Mouse (Mus musculus) liver, postnatal 0 days (tissue): ENCODE results near the gene Wdr19. TPM values are rescaled to one million over a fixed set of nuclear protein-coding genes. Genes with fewer than 3 reads are reported as not detected.
A peak's percentile ranks its signal among the peaks of the same experiment; 100 is the strongest.

Source experiments
- ATAC-seq: fragments of 200-750 bp; cut with Nextera tagmentation; 2 replicates; pipeline ENCODE4 v1.8.0; 2017; ENCODE audit warnings: mild to moderate bottlenecking, moderate library complexity
- DNase-seq: peaks from one replicate; pipeline ENCODE4 v3.0.0-alpha.2; 2016
- H3K27ac ChIP-seq: fragments of 300-500 bp; sonication (generic); 2 replicates; pipeline ENCODE4 v1.5.1; 2014; ENCODE audit warnings: antibody characterized with exemption, moderate library complexity, mild to moderate bottlenecking, low read depth
- H3K27me3 ChIP-seq: fragments of 300-500 bp; sonication (generic); 2 replicates; pipeline ENCODE4 v1.6.1; 2014; ENCODE audit warnings: low read length, control low read depth, mixed read lengths; ENCODE audit not compliant: insufficient read depth
- H3K36me3 ChIP-seq: fragments of 300-500 bp; sonication (generic); replicated peaks from 2 replicates; pipeline ENCODE4 v1.6.1; 2014; ENCODE audit warnings: mild to moderate bottlenecking, control low read depth, low read length, moderate library complexity, mixed read lengths; ENCODE audit not compliant: insufficient read depth
- H3K4me1 ChIP-seq: fragments of 300-500 bp; sonication (generic); 2 replicates; pipeline ENCODE4 v1.6.1; 2014; ENCODE audit warnings: antibody characterized with exemption, mild to moderate bottlenecking, control low read depth; ENCODE audit not compliant: insufficient read depth
- H3K4me2 ChIP-seq: fragments of 300-500 bp; sonication (generic); 2 replicates; pipeline ENCODE4 v1.6.1; 2014; ENCODE audit warnings: low read depth, mild to moderate bottlenecking, low read length, moderate library complexity, mixed read lengths
- H3K4me3 ChIP-seq: fragments of 300-500 bp; sonication (generic); 2 replicates; pipeline ENCODE4 v1.5.1; 2014; ENCODE audit warnings: low read depth, low read length
- H3K9ac ChIP-seq: fragments of 300-500 bp; sonication (generic); replicated peaks from 2 replicates; pipeline ENCODE4 v1.6.1; 2014; ENCODE audit warnings: mild to moderate bottlenecking, moderate library complexity
- H3K9me3 ChIP-seq: fragments of 300-500 bp; sonication (generic); 2 replicates; pipeline ENCODE4 v1.6.1; 2016; ENCODE audit warnings: mild to moderate bottlenecking, control low read depth, low read length, mixed read lengths
- CTCF ChIP-seq: sonication (generic); IDR thresholded peaks from 2 replicates; pipeline ENCODE4 v1.5.1; 2016; ENCODE audit warnings: antibody characterized with exemption, low read depth
- EP300 ChIP-seq: IDR thresholded peaks from 2 replicates; pipeline ENCODE4 v1.6.1; 2016; ENCODE audit warnings: antibody characterized with exemption, low read depth, mild to moderate bottlenecking
- WGBS: fragments of 180-500 bp; shearing (Covaris S2); extraction: QIAGEN DNeasy Blood & Tissue Kit; methylation state at CpG from one replicate; pipeline ENCODE4 v1.1.7; 2014; ENCODE audit not compliant: insufficient replicate concordance; 5-methylcytosine and 5-hydroxymethylcytosine counted together
- polyA plus RNA-seq: library from polyadenylated mRNA; unstranded; fragments of >200 nt; fragmentation: Nextera tagmentation; extraction: Ambion mirVana; gene quantifications from 2 replicates; pipeline ENCODE4 v1.2.1, GENCODE M21; 2015

The Wdr19 gene
- polyA plus RNA-seq, 1 experiment from 2014 or later, result 1.1 TPM

DNA sequence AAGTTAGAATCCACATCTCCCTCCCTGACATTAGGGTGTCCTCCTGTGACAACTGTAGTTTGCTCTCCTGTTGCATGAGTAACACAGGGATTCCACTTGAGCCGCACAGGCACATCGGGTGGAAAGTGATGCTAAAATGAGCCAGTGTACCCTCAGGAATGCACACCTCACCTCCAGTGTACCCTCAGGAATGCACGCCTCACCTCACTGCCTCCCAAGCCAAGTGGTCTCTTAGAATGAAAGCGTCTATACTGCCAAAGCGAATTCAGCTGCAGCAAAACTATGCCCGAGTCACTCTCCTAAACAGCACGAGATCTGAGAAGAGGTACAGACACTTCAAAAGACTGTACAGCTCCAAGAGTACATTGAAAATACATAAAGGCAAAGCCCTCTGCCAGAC, 21.5 kb downstream of the Wdr19 start:
- Histone ChIP-seq H3K27me3 (no peaks in the 10 kb centered on the region), H3K9ac (no peak overlapping the region), H3K4me3 (no peak overlapping the region), H3K27ac (no peak overlapping the region), H3K36me3 (no peaks in the 10 kb centered on the region), H3K9me3 (no peaks in the 10 kb centered on the region), H3K4me1 (no peaks in the 10 kb centered on the region), H3K4me2 (no peak overlapping the region)
- DNase-seq (no peak), ATAC-seq (no peak)
- WGBS, result 76% methylated on average over 7 of the region's 7 CpGs
- TF ChIP-seq CTCF, result no peak
- no peak for TF ChIP-seq EP300

DNA sequence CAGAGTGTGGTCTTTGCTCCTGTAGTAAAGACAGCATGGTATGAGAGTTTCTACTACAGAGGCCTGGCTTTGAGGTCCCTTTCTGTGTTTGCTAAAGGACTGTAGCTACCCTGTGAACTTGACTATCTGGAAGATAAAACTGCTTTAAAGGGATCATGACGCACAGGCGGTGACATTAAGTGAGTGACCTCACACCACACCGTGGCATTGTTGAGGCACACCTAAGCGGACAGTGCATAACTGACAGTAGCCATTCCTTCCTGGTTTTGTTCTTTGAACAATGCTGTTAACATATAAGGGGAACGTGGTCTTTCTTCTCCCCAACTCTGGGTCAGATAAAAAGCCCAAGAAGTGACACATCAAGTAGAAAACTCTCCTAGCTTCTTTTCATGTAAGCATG, 24.6 kb downstream of the Wdr19 start:
- 80% methylated on average over 5 of the region's 5 CpGs for WGBS
- Histone ChIP-seq H3K9me3 (no peaks in the 10 kb centered on the region), H3K4me2 (no peak overlapping the region), H3K4me3 (no peak overlapping the region), H3K27ac (no peak overlapping the region), H3K27me3 (no peaks in the 10 kb centered on the region), H3K4me1 (no peaks in the 10 kb centered on the region), H3K36me3 (no peaks in the 10 kb centered on the region), H3K9ac (no peak overlapping the region)
- ATAC-seq, result no peak
- TF ChIP-seq EP300, result no peak
- TF ChIP-seq CTCF, result no peak
- no peak for DNase-seq

DNA sequence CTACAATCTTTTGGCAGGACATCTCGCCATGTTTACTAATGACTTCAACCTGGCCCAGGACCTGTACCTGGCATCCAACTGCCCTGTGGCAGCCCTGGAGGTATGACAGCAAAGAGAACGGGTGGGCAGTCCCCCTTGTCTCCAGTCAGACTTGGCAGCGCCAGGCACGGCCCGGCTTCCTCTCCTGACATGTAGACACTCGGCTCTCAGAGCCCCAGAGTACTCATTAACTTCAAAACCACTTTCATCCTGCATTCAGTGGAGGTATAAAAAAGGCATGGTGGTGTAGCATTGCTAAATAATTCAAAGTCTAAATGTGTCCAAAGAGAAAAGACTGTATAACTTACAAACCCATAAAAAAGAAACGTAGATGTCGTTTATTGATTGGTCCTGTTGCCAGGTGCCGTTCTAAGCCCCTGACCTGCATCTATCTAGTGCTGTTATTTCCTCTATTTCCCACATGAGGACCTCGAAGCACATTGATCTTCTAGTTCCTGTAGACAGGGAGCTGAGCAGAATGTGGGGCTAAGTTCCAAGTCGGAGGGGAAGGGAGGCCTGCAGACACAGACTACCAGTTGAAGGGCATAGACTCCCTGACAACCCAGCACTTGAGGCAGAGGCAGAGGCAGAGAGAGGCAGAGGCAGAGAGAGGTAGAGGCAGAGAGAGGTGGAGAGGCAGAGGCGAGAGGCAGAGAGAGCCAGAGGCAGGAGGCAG, 31.9 kb downstream of the Wdr19 start:
- TF ChIP-seq EP300 (no peak), CTCF (no peak)
- Histone ChIP-seq H3K27me3 (no peaks in the 10 kb centered on the region), H3K9ac (no peak overlapping the region), H3K9me3 (no peaks in the 10 kb centered on the region), H3K36me3 (no peaks in the 10 kb centered on the region), H3K4me3 (no peak overlapping the region), H3K4me2 (no peak overlapping the region), H3K4me1 (no peaks in the 10 kb centered on the region), H3K27ac (no peak overlapping the region)
- WGBS, result 62% methylated on average over 12 of the region's 12 CpGs
- DNase-seq (peak; percentile 6), ATAC-seq (no peak)

DNA sequence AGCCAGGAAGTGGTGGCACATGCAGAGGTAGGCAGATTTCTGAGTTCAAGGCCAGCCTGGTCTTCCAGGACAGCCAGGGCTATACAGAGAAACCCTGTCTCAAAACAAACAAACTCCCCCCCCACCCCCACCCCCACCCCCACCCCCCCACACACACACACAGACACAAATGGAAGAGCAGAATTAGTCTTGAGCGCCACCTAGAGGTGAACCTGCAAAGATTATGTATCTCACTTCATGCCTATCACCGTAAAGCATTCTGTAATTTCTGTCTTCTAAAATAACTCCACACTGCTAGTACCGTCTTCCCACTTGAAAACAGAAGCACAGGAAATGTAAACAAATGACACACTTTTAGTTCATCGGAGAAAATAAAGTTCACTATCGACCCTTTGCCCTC, 43.2 kb downstream of the Wdr19 start:
- no peak overlapping the region for H3K4me3 ChIP-seq
- 58% methylated on average over 5 of the region's 5 CpGs for WGBS
- H3K4me2 ChIP-seq, result no peak overlapping the region
- ATAC-seq (no peak), DNase-seq (peak; percentile 46)
- H3K9me3 ChIP-seq, result no peaks in the 10 kb centered on the region
- TF ChIP-seq EP300 (no peak), CTCF (peak; percentile 64)
- no peaks in the 10 kb centered on the region for H3K27me3 ChIP-seq
- H3K27ac ChIP-seq, result no peak overlapping the region
- no peaks in the 10 kb centered on the region for H3K36me3 ChIP-seq
- H3K4me1 ChIP-seq, result no peaks in the 10 kb centered on the region
- no peak overlapping the region for H3K9ac ChIP-seq

DNA sequence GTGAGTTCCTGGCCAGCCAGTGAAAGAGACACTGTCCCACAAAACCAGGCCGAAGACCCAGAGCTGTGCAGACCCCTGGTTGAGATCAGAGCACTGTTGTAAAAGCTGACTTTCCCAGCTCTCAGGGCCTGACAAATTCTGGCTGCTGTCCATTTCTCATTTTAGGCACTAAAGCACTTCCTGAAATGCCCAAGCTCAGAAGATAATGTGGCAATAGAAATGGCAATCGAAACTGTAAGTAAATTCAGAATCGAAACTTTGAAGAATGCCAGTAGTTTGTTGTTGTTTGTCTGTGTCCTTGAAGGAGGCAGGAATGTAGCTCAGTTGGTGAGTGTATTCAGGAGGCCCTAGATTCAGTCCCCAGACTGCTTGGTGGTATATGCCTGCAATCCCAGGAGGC, 47.8 kb downstream of the Wdr19 start:
- TF ChIP-seq EP300 (no peak), CTCF (no peak)
- H3K9me3 ChIP-seq, result no peaks in the 10 kb centered on the region
- ATAC-seq (no peak), DNase-seq (no peak)
- no peaks in the 10 kb centered on the region for H3K4me1 ChIP-seq
- no peaks in the 10 kb centered on the region for H3K27me3 ChIP-seq
- no peak overlapping the region for H3K4me2 ChIP-seq
- no peak overlapping the region for H3K27ac ChIP-seq
- WGBS, result 81% methylated on average over 3 of the region's 3 CpGs
- no peak overlapping the region for H3K4me3 ChIP-seq
- no peak overlapping the region for H3K9ac ChIP-seq
- H3K36me3 ChIP-seq, result no peaks in the 10 kb centered on the region

DNA sequence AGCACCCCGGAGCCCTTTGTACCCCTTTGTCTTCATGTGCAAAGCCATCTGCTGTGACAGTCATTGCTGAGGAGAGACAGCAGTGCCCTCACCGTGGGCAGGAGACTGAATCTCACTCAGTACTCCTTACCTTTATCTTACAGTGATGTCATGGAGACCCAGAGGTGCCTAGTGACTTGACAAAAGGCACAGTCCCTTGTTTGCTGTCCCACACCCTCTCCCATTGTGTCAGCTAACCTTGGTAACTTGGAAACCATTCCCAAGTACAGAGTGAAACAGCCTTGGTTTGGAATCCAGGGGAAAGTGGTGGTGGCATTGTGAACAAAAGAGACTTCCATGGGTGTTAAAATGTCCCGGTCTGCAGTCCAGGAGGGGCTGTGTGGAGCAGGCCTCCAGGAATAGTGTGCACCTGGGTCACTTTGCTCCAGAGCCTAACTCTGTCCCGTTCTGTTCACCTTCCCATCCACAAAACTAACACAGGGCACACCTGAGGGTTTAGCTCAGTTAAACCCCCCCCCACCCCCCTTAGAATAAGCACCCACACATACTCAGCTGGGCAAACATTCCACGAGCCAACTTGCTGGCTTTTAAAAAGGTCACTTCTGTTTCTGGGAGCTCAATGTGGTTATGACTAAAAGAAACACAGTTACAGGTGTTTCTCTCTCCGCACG, 50.8 kb downstream of the Wdr19 start:
- H3K9me3 ChIP-seq, result no peaks in the 10 kb centered on the region
- H3K36me3 ChIP-seq, result 0 out of 2 replicates have a peak, but pooled peaks cover 2% of the 10 kb centered on the region
- 61% methylated on average over 7 of the region's 7 CpGs for WGBS
- H3K4me3 ChIP-seq, result no peak overlapping the region
- TF ChIP-seq CTCF (no peak), EP300 (no peak)
- H3K27ac ChIP-seq, result no peak overlapping the region
- H3K27me3 ChIP-seq, result no peaks in the 10 kb centered on the region
- H3K9ac ChIP-seq, result no peak overlapping the region
- H3K4me2 ChIP-seq, result no peak overlapping the region
- no peak for ATAC-seq
- no peak for DNase-seq
- H3K4me1 ChIP-seq, result no peaks in the 10 kb centered on the region
